In the genomic region with DNA sequence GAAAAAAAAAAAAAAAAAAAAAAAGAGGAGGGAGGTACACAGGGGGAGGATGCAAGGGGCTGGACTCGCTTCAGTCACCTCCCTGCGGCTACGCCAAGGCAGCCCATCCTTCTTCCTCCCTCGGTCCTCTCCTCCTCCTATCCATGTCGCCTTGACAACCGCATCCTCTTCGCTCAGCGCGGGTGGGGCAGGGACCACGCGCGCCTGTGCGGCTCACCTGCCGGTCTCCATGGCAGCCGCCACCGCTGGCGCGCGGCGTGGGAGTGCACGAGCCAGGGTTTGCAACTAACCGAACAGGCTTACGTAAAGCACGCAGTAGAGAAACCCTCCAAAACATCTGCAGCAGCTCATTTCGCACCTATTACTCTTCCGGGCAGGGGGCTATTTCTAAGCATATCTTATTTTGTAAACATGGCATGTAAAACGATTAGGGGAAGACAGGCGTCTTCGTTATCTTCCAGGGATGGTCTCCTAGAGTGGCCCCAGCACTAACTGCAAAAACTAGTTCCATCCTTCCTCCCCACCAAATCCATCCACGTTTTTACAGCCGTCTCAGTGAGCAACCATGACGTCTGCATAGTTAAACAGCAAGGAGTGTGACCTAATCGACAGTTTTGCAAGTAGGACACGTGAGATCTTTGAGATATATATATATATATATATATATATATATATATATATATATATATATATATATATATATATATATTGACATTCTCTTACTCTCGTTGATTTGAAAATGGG, we compare ENCODE assay signal across 8 mouse cellular contexts. TPM values are rescaled to one million over a fixed set of nuclear protein-coding genes. Genes with fewer than 3 reads are reported as not detected.
A peak's percentile ranks its signal among the peaks of the same experiment; 100 is the strongest.
DNase-seq lines count a peak whose midpoint lies in the region; ATAC-seq and TF ChIP-seq lines count a peak whose summit lies in the region.

A gene (minus strand): TSS at position 20 of the 744 bp plus-strand sequence.

- no peak; the same call in 1 of the 2 replicates for TF ChIP-seq CTCF in midbrain, postnatal 0 days (IDR thresholded peaks at IDR 0.05)

- H3K36me3 ChIP-seq in heart, embryonic 11.5 days (ENCODE audit: control insufficient read depth, insufficient read depth, low read length) = no peaks in the 10 kb centered on the region
- no peaks in the 10 kb centered on the region for H3K36me3 ChIP-seq in kidney, embryonic 16.5 days (ENCODE audit: insufficient read depth, low read length)
- H3K36me3 ChIP-seq in midbrain, postnatal 0 days (ENCODE audit: insufficient read depth, low read length) = no peaks in the 10 kb centered on the region

- H3K4me3 ChIP-seq in heart, embryonic 11.5 days (ENCODE audit: low read depth, low read length) = peak within 1 kb of the TSS; percentile 45
- H3K4me3 ChIP-seq in kidney, embryonic 16.5 days (ENCODE audit: low read length) = peak within 1 kb of the TSS; percentile 46
- H3K4me3 ChIP-seq in midbrain, postnatal 0 days (ENCODE audit: low read depth, low read length) = peak within 1 kb of the TSS; percentile 46

- H3K4me2 ChIP-seq in heart, embryonic 11.5 days = peak within 1 kb of the TSS; percentile 86
- peak within 1 kb of the TSS; percentile 72 for H3K4me2 ChIP-seq in kidney, embryonic 16.5 days (replicated peaks; ENCODE audit: low read depth, low read length)
- peak within 1 kb of the TSS; percentile 57 for H3K4me2 ChIP-seq in midbrain, postnatal 0 days (ENCODE audit: low read depth, low read length, poor library complexity, severe bottlenecking)

- peak; percentile 26 for DNase-seq in ovary, adult 18-20 months (ENCODE audit: low spot score)
- DNase-seq in ovary, postnatal 14 days (ENCODE audit: low spot score) = no peak
- DNase-seq in cerebellum, postnatal 4 days (ENCODE audit: low spot score in 2 of 2) = peak; percentile 32 to 64
- peak; percentile 9 for DNase-seq in liver
- DNase-seq in midbrain, postnatal 0 days (ENCODE audit: low spot score) = peak; percentile 92
- peak; percentile 97 for DNase-seq in telencephalon, adult 2 months (ENCODE audit: low read depth, low spot score)

- 2% methylated on average over 33 of the region's 35 CpGs for WGBS in heart, embryonic 11.5 days (ENCODE audit: insufficient replicate concordance)
- 2% methylated on average over 35 of the region's 35 CpGs for WGBS in kidney, embryonic 16.5 days
- WGBS in midbrain, postnatal 0 days = 1% methylated on average over 34 of the region's 35 CpGs

- peaks cover 12% of the 10 kb centered on the region; the same call in 1 of the 2 replicates for H3K4me1 ChIP-seq in heart, embryonic 11.5 days (ENCODE audit: control insufficient read depth, insufficient read depth, low read length)
- peaks cover 12% of the 10 kb centered on the region; the same call in 1 of the 2 replicates for H3K4me1 ChIP-seq in kidney, embryonic 16.5 days (ENCODE audit: insufficient read depth, low read length)
- peaks cover 3% of the 10 kb centered on the region; the same call in 1 of the 2 replicates for H3K4me1 ChIP-seq in midbrain, postnatal 0 days (ENCODE audit: insufficient read depth, low read length)

- no peak within 1 kb of the TSS for H3K27ac ChIP-seq in heart, embryonic 11.5 days (ENCODE audit: low read depth, low read length)
- H3K27ac ChIP-seq in kidney, embryonic 16.5 days (ENCODE audit: low read length) = no peak within 1 kb of the TSS
- peak within 1 kb of the TSS; percentile 64 for H3K27ac ChIP-seq in midbrain, postnatal 0 days (ENCODE audit: low read depth, low read length)

- H3K9me3 ChIP-seq in heart, embryonic 11.5 days (replicated peaks; ENCODE audit: control insufficient read depth, low read length) = no peaks in the 10 kb centered on the region
- no peaks in the 10 kb centered on the region for H3K9me3 ChIP-seq in kidney, embryonic 16.5 days (ENCODE audit: low read length)
- no peaks in the 10 kb centered on the region for H3K9me3 ChIP-seq in midbrain, postnatal 0 days (ENCODE audit: low read length)

- no peak; the same call in 1 of the 2 replicates for ATAC-seq in heart, embryonic 11.5 days (replicated peaks; ENCODE audit: insufficient number of reproducible peaks, low FRiP score, low TSS enrichment)
- ATAC-seq in kidney, embryonic 16.5 days (ENCODE audit: low FRiP score, low TSS enrichment) = peak; percentile 69
- ATAC-seq in midbrain, postnatal 0 days (ENCODE audit: low FRiP score) = peak; percentile 94

- peaks cover 18% of the 10 kb centered on the region for H3K27me3 ChIP-seq in heart, embryonic 11.5 days (ENCODE audit: control insufficient read depth, insufficient read depth, low read length)
- H3K27me3 ChIP-seq in kidney, embryonic 16.5 days (ENCODE audit: insufficient read depth, low read length) = peaks cover 19% of the 10 kb centered on the region
- no peaks in the 10 kb centered on the region for H3K27me3 ChIP-seq in midbrain, postnatal 0 days (ENCODE audit: insufficient read depth, low read length)

- no peak within 1 kb of the TSS for H3K9ac ChIP-seq in heart, embryonic 11.5 days (ENCODE audit: low read depth, low read length)
- H3K9ac ChIP-seq in kidney, embryonic 16.5 days (replicated peaks; ENCODE audit: low read length) = peak within 1 kb of the TSS; percentile 43; the same call in 1 of the 2 replicates
- peak within 1 kb of the TSS; percentile 47 for H3K9ac ChIP-seq in midbrain, postnatal 0 days (replicated peaks; ENCODE audit: low read length, poor library complexity, severe bottlenecking)

RNA-seq across cellular contexts. Expression of the gene that starts here (rescaled TPM):
- 0.59 and 0.63 TPM in 2 replicates for polyA plus RNA-seq in heart, embryonic 11.5 days (2014; fragmentation: Nextera tagmentation; extraction: Ambion mirVana)
- polyA plus RNA-seq in kidney, embryonic 16.5 days (2015; fragmentation: Nextera tagmentation; extraction: Ambion mirVana) = 1.4 TPM in 2 replicates
- total RNA-seq in midbrain, postnatal 0 days (2014; rRNA removed) = 10.1 and 16.1 TPM in 2 replicates
- 19.8 and 22.9 TPM in 2 replicates for polyA plus RNA-seq in midbrain, postnatal 0 days (2015; fragmentation: Nextera tagmentation; extraction: Ambion mirVana)
